Mouse (Mus musculus): ENCODE data around the gene Cfap43. TPM values are rescaled to one million over a fixed set of nuclear protein-coding genes. Genes with fewer than 3 reads are reported as not detected.

The Cfap43 gene
- polyA plus RNA-seq, 1 experiment from 2014 or later = 0.19 TPM

DNA sequence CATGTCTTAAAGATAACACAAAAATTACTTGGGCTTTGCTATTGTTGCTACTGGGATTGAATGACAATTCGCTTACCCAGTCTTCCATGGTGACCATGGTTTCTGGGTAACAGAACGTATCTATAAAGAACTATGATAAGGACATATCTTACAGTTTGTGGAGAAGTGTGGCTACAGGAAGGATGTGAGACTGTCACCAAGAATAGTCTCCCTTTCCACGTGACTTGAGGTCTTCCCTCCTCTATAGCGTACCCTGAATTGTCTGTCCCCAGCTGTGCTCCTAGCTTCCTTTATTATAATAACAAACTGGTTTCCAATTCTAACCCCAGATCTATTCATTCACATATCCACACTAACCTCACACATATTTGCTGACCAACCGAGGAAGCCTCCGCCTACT is 223.4 kb downstream of the Cfap43 start:
- no peaks in the 10 kb centered on the region for H3K27me3 ChIP-seq
- H3K9ac ChIP-seq = no peak overlapping the region
- no peaks in the 10 kb centered on the region for H3K9me3 ChIP-seq
- H3K36me3 ChIP-seq = no peaks in the 10 kb centered on the region
- 91% methylated on average over 6 of the region's 6 CpGs for WGBS
- no peaks in the 10 kb centered on the region for H3K4me1 ChIP-seq
- no peak overlapping the region for H3K4me2 ChIP-seq (replicated peaks)
- ATAC-seq (ENCODE audit: insufficient number of reproducible peaks, insufficient read depth, low FRiP score, low TSS enrichment) = no peak
- no peak overlapping the region for H3K27ac ChIP-seq
- H3K4me3 ChIP-seq = no peak overlapping the region

DNA sequence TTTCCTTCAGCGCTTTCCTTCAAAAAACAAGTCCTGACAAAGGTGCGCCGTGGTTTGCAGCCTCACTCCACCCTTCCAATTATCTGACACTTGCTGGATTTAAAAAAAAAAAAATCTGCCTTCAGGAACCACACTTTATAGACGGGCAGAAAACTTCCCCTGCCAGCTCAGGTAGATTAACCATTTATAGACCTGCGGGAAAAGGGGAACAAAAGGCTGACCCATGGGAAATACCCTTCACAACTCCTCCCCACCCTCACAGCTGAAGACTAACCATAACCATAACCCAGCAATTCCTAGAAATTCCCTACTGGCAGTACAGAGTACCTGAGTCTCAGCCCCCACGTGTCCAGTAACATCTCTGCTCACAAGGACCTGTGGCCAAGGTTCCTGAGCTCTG is 227.1 kb downstream of the Cfap43 start, which contains the start of gene Col17a1:
TSS of gene Col17a1 (minus strand) at position 101 of the 400 bp plus-strand sequence.
- ATAC-seq (ENCODE audit: insufficient number of reproducible peaks, insufficient read depth, low FRiP score, low TSS enrichment) = no peak
- H3K4me3 ChIP-seq = no peak within 1 kb of the TSS
- H3K27ac ChIP-seq = no peak within 1 kb of the TSS
- WGBS = 63% methylated on average over 6 of the region's 6 CpGs
- H3K36me3 ChIP-seq = no peaks in the 10 kb centered on the region
- no peaks in the 10 kb centered on the region for H3K4me1 ChIP-seq
- no peaks in the 10 kb centered on the region for H3K27me3 ChIP-seq
- no peak within 1 kb of the TSS for H3K4me2 ChIP-seq (replicated peaks)
- H3K9ac ChIP-seq = no peak within 1 kb of the TSS
- H3K9me3 ChIP-seq = no peaks in the 10 kb centered on the region

GRCm38 (mm10) chr19:47689592-47689991 is 229.5 kb downstream of the Cfap43 start:
- 89% methylated on average over 7 of the region's 7 CpGs for WGBS

More at GRCm38 (mm10) chr19:47689592-47689991, 229.5 kb downstream of the Cfap43 start:
- Histone ChIP-seq H3K4me3 (no peak overlapping the region), H3K27me3 (no peaks in the 10 kb centered on the region), H3K4me2 (replicated peaks) (no peak overlapping the region), H3K4me1 (no peaks in the 10 kb centered on the region), H3K27ac (no peak overlapping the region), H3K9ac (no peak overlapping the region), H3K9me3 (no peaks in the 10 kb centered on the region), H3K36me3 (no peaks in the 10 kb centered on the region)
- no peak for ATAC-seq (ENCODE audit: insufficient number of reproducible peaks, insufficient read depth, low FRiP score, low TSS enrichment)

Small RNA genes lying within 50 kb of the gene (microRNA-seq; reads per million reads assigned to microRNA genes)
- not detected for gene Gm22240
- not detected for gene Mir8090

Other genes starting within 250 kb of the Cfap43 start
- gene Col17a1, start 227.2 kb downstream of the Cfap43 start, polyA plus RNA-seq (2016; fragmentation: Nextera tagmentation; extraction: Ambion mirVana) = 7.3 and 8.5 TPM in 2 replicates
- gene Sfr1, start 187.6 kb downstream of the Cfap43 start, polyA plus RNA-seq (2016; fragmentation: Nextera tagmentation; extraction: Ambion mirVana) = 281 and 297 TPM in 2 replicates
- 156 and 158 TPM in 2 replicates for gene Gsto1, start 64.3 kb downstream of the Cfap43 start, polyA plus RNA-seq (2016; fragmentation: Nextera tagmentation; extraction: Ambion mirVana)
- gene Gsto2, start 53.8 kb downstream of the Cfap43 start, polyA plus RNA-seq (2016; fragmentation: Nextera tagmentation; extraction: Ambion mirVana) = 1.6 and 2.2 TPM in 2 replicates
- 18.5 and 20.0 TPM in 2 replicates for gene Itprip, start within 50 bp of the Cfap43 start, polyA plus RNA-seq (2016; fragmentation: Nextera tagmentation; extraction: Ambion mirVana)
- 0.15 TPM in 1 of 2 replicates, not detected in the other for gene Cfap58, start 18.4 kb upstream of the Cfap43 start, polyA plus RNA-seq (2016; fragmentation: Nextera tagmentation; extraction: Ambion mirVana)

All from embryonic facial prominence, embryonic 12.5 days (tissue).